Mouse (Mus musculus): ENCODE data around the gene Pex10. TPM values are rescaled to one million over a fixed set of nuclear protein-coding genes. Genes with fewer than 3 reads are reported as not detected.
A peak's percentile ranks its signal among the peaks of the same experiment; 100 is the strongest.
"Not testable (repeated sequence)": the region's sequence is repeated elsewhere in the genome, so short reads cannot be mapped to it uniquely, and the experiment has no call there.

Pex10 gene
- total RNA-seq, 2 experiments from 2014 or later, result 18.5 to 19.2 TPM

DNA sequence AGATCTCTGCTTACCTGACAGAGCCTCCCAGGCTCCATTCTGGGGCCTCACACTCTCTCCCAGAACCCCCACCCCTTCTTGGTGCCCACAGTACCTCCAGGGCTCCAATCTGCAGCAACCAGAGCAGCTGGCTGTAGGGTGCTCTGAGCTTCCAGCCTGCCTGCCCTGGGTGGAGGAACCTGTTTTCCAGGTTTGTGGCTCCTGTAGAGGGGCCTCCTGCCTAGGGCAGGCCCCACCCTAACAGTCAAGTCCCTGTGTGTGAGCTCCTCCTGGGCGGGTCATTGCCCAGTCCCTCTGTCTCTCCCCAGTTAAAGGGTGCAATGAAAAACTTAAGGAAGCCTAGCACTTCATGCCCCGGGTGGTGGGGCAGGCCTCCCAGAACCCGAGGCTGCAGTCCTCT, 2.9 kb upstream of the Pex10 start:
- DNase-seq (ENCODE audit: low spot score in 2 of 2), result no peak

DNA sequence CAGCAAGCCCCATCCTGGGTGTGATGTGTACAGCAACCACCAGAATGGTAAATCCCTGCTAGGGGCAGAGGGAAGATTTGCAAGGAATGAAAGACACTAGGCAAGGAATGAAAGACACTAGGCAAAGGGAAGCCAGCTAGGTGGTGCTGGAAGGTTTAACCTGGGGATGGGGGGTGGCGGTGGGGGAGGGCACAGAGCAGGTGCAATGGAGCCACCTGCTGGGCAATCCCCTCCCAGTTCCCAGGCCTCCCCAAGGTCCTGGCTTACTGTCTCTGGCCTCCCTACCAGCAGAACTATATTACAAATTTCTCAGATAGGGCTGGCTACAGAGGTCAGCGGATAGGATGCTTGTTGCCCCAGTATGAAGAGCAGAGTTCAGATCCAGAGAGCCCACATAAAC, 2.3 kb upstream of the Pex10 start:
- DNase-seq (ENCODE audit: low spot score in 2 of 2), result no peak

DNA sequence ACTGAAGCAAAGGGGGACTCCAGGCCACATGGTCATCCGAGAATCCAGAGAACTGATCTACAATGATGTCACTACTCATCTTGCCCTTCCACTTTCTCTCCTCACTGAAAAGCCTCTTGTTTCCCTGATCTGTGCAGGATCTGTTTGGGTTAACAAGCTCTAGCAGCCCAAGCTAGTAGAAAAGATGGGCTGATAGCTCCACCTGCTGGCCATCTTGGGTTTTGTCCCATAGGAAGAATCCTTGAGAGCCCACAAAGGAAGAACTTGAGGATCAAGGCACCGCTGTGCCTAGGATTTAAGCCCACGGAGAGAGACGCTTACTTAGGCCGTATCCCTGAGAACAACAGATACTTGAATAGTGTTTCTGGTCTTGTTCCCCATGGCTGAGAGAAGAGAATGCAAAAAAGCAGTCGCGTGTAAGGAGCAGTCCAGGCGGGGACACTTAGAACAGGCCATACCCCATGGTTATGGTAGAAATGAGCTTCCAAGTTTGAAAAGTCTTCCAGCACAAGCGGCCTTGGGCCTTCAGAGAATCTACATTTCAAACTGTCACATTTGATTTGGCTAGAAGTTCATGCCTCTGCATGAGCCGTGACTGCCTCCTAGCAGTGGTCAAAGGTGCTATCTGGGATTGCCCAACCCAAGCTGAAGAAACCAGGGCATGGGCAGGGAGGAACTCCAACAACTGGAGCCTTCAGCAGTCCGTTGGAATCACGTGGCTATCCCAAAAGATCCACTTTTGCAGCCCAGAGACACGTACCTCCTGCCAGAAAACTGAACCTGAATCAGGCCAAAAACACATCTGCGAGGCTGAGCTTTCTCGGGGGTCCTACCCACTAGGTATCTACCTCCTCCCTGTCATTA, 614 bp upstream of the Pex10 start:
- DNase-seq (ENCODE audit: low spot score in 2 of 2), result peak; percentile 86 to 94

DNA sequence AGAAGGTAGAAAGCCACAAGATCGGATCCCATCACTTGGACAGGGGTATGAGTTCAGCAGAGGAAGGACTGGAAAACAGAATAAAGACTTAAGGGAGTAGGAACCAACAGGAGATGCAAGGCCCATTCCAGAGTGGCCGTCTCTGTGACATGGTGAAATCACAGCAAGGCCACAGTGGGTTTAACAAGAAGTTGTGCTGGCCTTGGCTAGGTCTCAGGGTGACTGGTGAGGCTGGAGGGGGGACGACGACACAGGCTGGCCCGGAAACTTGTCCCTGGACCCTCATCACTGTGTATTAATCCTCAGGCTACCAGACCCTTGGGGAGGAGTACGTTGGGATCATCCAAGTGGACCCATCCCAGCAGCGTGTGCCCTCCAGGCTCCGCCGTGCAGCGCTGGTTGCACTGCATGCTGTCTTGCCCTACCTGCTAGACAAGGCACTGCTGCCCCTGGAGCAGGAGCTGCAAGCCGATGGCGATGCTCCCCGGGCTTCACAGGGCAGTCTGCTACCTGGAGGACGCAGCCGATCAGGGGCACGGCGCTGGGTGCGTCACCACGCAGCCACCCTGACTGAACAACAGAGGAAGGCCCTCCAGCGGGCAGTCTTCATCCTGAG, 1.6 kb downstream of the Pex10 start:
- no peak for DNase-seq (ENCODE audit: low spot score in 2 of 2)

DNA sequence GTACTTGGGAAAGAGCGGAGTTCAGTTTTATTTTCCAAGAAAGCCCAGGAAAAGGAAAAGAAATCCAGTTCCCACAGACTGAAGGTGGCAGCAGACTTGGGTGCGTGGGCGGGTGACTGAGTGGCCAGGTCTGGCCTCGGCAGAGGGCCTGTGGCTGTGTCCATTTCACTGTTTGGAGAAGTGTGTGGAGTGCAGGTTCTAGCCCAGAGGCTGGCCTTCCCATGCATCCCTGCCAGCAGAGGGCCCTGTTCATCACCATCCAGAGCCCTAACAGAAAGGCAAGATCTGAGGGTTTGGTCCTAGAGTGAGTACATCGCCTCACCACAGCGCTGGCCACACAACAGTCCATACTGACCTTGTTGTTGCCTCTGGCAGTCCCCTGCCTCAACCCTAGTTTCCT, 2.4 kb downstream of the Pex10 start:
- peak; percentile 39 to 49 for DNase-seq (ENCODE audit: low spot score in 2 of 2)

DNA sequence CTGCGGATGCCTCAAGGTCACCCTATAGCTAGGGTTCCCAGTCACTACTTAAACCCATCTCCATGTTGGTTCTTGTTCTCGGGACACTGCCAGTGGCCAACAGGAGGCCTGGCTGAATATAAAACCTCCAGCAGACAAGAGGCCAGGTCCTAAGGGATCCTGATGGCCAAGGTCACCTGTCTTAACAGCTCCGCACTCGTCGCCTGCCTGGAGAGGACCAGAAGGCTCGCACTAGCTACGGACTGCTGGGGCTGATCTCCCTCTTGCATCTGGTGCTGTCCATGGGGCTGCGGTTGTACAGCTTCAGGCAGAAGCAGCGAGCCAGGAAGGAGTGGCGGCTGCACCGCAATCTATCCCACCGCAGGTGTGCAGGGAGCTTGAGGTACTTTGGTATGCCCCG, 3.4 kb downstream of the Pex10 start:
- DNase-seq (ENCODE audit: low spot score in 2 of 2), result no peak

DNA sequence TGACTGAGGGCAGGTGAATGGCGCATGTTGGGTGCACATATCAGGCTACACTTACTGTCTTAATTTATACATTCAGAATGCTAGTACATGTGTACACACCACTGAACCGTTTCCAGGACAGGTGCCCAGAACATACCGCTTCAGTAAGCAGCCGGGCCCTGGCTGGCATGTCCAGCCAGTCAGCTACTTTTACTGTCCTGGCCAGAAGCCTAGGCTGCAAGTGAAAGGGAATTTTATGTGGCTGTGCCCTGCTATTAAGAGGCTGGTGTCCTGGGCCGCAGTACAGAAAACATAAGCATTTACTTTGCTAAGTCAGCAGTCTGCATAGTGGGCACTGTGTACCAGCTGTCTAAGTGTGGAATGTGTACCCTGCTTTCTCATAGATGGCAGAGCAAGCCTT, 4.1 kb downstream of the Pex10 start:
- no peak for DNase-seq (ENCODE audit: low spot score in 2 of 2)

DNA sequence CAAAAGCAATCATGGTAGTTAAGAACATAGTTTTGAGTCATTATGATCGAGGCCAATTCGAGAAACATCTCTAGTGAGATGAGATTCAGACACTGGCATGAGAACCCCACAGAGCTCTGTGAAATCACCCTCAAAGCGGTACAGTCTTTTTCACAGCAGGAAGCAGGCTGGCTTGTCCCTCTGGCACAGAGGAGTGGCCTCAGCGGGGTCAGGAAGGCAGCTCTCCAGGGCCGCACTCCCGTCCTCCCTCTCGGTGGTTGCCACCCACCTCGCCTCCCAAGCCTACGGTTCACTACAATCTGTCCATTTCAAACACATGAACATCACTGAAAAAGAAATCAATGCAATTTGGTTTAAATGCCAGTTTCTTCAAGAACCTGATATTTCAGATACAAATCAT, 7.6 kb downstream of the Pex10 start:
- no peak for DNase-seq (ENCODE audit: low spot score in 2 of 2)

DNA sequence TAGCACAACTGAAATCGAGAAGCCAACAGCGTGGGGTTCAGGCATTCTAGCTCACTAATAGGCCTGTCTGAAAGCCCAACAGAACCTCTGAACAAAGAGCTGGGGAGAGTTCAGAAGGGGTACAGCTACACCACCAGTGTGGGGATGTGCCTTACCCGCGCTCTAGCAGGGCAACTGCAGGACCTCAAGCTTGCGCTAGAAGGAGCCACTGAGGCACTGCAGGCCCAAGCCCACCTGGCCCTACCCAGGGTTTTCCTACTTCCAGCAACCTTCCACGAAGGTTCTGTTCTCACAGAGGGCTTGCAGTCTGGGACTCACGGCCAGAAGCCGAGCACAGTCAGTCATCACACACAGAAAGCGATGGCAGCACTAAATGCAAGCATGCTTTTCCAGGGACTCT, 8.3 kb downstream of the Pex10 start:
- no peak for DNase-seq (ENCODE audit: low spot score in 2 of 2)

DNA sequence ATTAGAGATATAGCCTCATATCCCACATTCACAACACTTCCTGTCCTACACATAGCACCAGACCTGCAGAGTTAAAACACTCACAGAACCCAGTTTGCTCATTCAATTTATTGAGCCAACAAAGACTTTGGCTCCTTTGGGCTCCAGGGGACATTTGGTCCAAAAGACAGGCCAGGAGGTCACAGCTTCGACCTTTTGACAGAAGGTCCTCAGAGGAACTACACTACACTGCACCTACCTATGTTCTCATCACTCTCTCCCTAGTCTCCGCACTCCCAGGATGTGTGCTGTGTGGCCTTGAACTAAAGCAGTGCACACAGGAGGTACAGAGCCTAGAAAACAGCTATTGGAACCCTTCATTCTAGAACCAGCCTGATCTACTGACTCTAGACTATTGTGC, 9.0 kb downstream of the Pex10 start:
- DNase-seq (ENCODE audit: low spot score in 2 of 2), result no peak

DNA sequence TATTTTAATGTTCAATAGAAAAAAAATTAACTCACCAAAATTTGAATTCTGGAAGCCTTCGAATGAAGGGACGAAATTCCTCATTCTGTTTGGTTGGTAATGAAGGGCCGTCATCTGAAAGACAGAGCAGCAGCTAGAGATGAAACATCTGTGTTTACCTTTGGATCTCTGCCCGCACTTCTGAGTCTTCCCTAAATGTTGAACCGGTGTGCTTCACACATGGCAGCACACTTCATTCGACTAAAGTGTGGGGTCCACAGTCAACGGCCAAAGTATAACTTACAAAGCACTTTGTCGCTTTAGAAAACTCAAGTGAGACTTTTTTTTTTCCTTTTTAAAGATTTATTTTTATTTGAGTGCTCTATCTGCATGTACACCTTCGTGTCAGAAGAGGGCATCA, 9.9 kb downstream of the Pex10 start:
- DNase-seq (ENCODE audit: low spot score in 2 of 2), result no peak

DNA sequence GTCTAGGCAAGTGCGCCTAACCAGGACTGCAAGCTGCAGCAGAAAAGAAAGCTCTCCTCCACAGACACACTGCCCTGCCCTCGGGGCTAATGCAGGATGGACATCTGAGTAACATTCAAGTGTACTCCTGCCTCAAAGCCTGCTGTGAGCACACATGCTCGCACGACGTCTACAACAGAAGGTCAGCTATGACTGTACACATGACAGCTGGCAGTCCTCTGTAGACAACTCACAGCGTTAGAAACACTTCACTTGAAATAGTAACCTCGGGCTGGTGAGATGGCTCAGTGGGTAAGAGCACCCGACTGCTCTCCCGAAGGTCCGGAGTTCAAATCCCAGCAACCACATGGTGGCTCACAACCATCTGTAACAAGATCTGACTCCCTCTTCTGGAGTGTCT, 12.0 kb downstream of the Pex10 start:
- not testable (repeated sequence) for DNase-seq (ENCODE audit: low spot score in 2 of 2)

DNA sequence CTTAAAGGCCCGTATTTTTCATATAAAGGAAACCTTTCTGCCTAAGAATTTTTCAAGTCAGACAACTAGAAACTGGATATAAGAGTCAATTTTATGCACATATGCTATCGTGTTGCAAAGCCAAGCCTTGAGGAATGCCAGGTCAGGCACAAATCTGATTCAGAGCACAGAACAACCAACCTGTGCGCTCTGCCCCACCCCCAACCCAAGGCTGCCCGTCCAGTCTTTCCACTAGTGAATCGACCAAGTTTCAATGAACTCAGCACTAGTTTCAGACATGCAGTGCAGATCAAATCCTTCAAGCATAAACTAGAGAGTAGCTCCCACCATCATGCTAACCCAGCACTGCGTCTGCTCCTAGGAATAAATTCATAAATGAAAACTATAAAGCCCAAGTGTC, 12.8 kb downstream of the Pex10 start:
- DNase-seq (ENCODE audit: low spot score in 2 of 2), result no peak

DNA sequence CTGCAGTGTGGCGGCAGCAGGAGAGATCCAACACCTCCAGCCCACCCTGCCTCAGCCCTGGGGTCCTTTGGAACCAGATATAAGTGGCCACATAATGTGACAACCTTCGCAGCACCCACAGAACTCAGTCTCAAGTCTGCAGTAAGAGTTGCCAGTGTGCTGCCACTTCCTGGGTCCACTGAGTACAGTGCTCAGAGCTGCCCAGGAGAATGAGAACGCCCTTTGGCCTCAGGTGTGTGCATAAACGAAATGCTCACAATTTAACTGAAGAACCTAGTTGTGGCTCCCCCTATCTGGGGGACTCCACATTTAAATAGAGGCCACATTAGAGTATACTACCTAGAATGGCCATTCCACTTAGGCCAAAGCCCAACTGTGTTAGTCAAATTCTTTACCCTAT, 16.7 kb downstream of the Pex10 start:
- no peak for DNase-seq (ENCODE audit: low spot score in 2 of 2)

DNA sequence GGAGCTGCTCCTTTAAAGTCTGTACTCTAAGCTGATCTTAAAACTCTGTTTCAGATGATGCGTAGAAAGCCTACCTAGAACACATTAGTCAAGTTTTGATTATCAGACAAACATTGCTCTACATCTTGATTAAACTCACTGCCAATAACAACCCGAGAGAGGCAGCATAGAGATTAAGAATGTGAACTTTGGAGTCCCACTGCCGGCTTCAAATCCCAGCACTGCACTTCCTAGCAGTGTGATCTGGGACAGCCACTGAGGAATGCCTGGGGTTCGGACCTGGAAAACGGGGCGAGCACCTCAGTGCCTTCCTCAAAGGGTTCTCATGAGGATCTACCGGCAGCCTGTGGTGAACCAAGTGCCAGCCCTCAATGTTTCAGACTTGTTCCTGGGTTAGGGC, 17.5 kb downstream of the Pex10 start:
- no peak for DNase-seq (ENCODE audit: low spot score in 2 of 2)

DNA sequence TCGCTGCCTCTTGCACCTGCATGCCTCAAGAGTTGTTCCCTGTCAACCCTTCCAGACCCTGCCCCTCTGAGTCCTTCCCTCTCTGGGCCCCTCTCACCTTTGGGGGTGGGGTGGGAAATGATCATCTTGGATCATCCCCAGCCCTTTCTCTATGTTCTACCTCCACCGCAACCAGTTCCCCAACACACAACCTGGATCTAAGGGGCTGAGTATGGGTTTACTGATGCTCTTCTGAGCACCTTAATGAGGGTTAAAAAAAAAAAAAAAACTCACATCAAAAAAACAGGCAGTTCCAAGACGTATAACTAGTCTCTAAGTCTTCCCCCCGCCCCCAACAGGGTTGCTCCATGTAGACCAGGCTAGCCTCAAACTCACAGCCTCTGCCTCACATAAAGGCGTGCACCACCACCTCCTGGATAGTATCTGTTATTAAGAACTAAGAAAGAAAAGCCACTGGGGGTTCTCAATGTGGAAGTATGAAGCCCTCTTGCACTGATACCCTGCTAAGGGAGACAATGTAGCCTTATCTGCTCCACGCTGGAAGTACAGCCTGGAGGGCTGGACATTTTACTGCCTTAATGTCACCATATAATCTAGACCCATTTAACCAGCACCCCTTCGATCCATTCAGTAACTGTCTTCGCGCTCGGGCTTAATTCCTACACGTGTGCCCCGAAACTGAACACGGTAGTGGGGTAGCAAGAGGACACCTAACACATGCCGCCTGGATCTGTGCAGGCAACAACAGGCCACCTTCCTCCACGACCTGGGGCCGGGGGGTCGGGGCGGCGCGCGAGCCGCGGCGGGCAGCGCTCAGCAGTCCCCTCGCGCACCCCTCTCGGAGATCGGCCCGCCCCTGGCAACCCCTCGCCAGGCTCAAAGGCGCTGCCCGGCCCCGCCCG, 18.6 kb downstream of the Pex10 start:
- no peak for DNase-seq (ENCODE audit: low spot score in 2 of 2)

DNA sequence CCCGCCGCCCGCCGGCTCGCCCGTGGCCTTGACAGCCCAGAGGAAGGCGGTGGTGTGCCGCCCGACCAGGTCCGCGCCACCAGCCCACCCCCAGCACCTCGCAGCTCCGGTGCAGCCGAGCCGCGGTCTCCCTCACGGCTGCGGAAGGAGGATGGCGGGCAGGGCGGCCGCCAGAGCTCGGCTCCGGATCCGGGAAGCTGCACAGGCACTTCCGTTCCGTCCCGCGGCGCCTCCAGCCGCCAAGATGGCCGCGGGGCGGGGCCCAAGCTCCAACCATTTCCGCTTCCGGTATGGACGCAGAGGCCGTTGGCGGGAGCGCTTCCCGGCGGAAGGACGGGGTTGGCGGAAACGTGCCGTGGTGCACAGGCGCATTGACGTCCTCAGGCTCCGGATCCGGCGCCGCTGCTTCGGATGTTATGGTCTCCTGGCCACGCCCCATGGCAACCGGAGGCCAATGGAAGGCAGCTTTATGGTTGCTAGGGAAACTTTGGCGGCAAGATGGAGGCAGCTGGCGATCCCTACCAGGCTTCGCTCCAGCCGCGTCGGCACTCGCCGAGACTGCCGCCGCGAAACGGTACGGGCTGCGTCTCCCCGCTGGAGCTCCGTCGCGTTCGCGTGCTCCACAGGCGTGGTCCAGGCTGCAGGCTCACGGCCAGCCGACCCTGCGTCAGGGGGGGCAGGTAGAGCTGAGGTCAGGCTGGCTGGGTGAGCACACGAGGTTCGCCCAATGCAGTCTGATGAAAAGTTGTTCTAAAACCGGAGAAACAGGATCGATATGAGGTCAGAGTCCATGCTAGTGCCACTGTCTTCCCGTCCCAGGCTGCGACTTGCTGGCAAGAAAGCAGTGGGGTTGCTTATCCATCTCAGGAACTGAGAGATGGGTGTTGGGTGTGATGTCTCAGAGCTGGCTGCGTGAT, 19.6 kb downstream of the Pex10 start, which contains the start of the genes Rer1 and Morn1:
Gene Rer1 (minus strand): TSS at position 275 of the 917 bp plus-strand sequence.
Gene Morn1 (plus strand): TSS at position 470 of the 917 bp plus-strand sequence.
- peak; percentile 100 for DNase-seq (ENCODE audit: low spot score in 2 of 2)

DNA sequence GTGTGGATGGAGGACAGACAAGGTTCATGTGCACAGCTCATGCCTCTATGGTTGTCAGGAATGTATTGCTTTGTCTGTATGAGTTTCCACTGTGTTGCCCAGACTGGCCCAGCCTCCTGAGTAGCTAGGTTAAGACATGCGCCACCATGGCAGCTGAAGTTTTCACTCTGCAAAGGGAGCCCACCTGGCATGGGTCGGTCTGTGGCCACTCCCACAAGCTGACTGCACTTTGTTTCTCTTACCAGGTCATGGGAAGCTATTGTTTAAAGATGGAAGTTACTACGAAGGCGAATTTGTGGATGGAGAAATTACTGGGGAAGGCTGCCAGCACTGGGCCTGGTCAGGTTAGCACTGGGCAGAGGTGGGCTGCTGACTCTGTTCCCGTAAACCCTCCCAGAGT, 22.4 kb downstream of the Pex10 start:
- DNase-seq (ENCODE audit: low spot score in 2 of 2), result no peak

DNA sequence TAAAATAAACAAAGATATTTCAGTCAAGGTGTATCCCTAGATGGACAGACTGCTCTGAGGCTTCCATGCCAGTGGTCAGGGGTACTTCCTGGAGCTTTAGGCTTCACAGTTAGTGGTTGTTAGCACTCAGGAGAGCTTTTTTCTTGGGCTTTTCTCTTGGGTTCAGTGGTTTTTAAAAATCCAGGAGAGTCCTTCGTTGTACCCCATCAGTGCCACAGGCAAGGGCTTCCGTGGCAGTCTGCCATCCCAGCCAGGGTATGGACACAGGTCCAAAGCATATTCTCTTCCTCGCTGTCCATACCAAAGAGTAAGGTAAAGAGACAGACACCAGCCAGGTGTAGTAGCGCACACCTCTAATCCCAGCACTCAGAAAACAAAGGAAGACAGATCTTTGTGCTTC, 23.3 kb downstream of the Pex10 start:
- no peak for DNase-seq (ENCODE audit: low spot score in 2 of 2)

DNA sequence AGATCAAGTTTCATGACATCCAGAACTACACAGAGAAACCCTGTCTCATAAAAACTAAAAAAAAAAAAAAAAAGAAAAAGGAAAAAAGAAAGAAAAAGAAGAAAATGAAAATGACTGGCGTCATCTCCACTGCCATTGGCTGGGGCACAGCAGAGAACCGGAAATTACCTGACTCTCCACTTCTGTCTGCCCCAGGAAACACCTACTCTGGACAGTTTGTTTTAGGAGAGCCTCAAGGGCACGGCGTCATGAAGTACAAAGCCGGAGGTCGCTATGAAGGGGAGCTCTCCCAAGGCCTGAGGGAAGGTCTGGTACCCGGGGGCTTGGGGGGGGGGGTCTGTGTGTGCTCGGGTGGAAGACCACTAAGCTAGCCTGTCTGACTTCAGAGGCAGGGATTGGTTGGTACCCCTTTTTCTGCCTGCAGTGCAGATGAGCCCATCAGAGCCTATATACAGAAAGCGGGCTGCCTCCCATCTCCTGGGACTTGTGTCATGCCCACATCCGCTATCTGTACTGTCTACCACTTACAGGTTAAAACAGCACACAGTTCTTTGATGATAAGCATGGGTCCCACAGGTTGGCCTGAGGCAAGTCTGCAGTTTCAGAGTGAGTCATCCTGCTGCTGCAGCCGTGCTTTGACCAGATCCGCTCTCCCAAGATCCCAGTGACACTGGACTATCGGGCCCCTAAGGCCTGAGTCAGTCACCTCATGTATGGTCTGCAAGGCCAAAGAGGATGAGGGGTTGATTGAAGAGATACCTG, 24.1 kb downstream of the Pex10 start:
- no peak for DNase-seq (ENCODE audit: low spot score in 2 of 2)

Measured in left cerebral cortex, adult 18-20 months (tissue).